Mouse (Mus musculus) erythroblast, embryonic 14.5 days (primary cell): Measurements from ENCODE around the gene Kctd11. TPM values are rescaled to one million over a fixed set of nuclear protein-coding genes. Genes with fewer than 3 reads are reported as not detected.

Experiments used
- H3K27me3 ChIP-seq: 2 replicates; pipeline ENCODE4 v1.6.1; 2012; ENCODE audit warnings: inconsistent platforms; ENCODE audit not compliant: control insufficient read depth
- H3K36me3 ChIP-seq: 2 replicates; pipeline ENCODE4 v1.6.1; 2012; ENCODE audit warnings: mild to moderate bottlenecking, inconsistent platforms; ENCODE audit not compliant: control insufficient read depth
- H3K4me1 ChIP-seq: 2 replicates; pipeline ENCODE4 v1.6.1; 2012; ENCODE audit warnings: inconsistent platforms; ENCODE audit not compliant: control insufficient read depth
- H3K4me3 ChIP-seq: replicated peaks from 2 replicates; pipeline ENCODE3; 2012; ENCODE audit warnings: moderate library complexity, mild to moderate bottlenecking, inconsistent platforms
- H3K9me3 ChIP-seq: 2 replicates; pipeline ENCODE4 v1.6.1; 2012; ENCODE audit warnings: low read length, inconsistent platforms, mixed read lengths; ENCODE audit not compliant: control insufficient read depth
- GATA1 ChIP-seq: IDR thresholded peaks from 2 replicates; pipeline ENCODE4 v1.6.1; 2012; ENCODE audit warnings: low read length, inconsistent platforms, mixed read lengths
- TAL1 ChIP-seq: IDR thresholded peaks from 3 replicates; pipeline ENCODE4 v1.6.1; 2012; ENCODE audit warnings: low read length, inconsistent platforms, mixed read lengths
- polyA plus RNA-seq: library from polyadenylated mRNA; stranded (reverse); fragments of >175 nt; gene quantifications from 2 replicates; pipeline ENCODE4 v1.2.3, GENCODE M21; 2012

Gene Kctd11
- polyA plus RNA-seq, 1 experiment: 0.02 TPM

DNA sequence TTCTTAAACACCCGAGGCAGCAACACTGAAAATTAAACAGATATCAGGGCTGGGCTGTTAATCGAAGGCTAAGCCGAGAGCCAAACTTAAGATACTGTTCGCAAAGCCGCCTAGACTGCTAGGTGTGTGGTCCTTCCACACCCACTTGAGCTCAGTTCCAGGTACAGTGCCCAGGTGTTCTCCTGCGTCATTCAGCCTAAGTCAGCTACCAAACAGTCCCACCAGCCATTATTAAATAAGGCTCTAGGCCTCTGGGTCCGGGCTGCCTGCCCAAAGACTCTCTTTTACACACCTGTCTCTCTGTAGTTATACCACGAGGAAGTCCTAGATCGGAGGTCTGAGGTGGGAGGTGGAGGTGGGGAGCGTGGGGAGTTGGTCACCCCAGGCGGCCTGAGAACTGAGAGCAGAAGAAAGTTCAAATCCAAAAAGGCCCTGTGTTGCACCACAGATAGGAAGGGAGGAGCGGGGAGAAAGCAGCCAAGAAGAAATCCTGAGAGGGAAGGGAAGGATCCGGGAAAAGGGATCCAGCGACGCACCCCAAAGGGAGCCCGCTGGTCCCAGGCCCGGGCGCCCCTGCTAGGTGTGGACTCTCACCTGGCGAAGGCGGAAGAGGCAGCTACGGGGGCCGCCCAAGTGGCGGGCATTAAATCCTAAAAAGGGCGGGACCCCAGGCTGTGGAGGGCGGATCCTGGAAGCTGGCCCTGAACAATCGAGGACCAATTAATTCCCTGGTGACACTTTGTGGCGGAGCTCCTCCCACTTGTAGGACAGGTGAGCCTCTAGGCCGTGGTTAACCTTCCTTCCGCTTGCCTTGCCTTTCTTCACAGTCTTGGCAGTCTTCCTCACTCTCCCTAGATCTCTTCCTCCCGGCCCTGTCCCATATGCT lies 22.9 kb downstream of the Kctd11 start, which contains the start of gene Tnk1:
TSS of gene Tnk1 (minus strand) at position 618 of the 886 bp plus-strand sequence.
- H3K27me3 ChIP-seq: peaks cover 17% of the 10 kb centered on the region
- peaks cover 58% of the 10 kb centered on the region for H3K4me1 ChIP-seq
- no peaks in the 10 kb centered on the region for H3K9me3 ChIP-seq
- H3K36me3 ChIP-seq: peaks cover 8% of the 10 kb centered on the region
- no peak within 1 kb of the TSS for H3K4me3 ChIP-seq
- TF ChIP-seq GATA1 (no peak), TAL1 (no peak)

DNA sequence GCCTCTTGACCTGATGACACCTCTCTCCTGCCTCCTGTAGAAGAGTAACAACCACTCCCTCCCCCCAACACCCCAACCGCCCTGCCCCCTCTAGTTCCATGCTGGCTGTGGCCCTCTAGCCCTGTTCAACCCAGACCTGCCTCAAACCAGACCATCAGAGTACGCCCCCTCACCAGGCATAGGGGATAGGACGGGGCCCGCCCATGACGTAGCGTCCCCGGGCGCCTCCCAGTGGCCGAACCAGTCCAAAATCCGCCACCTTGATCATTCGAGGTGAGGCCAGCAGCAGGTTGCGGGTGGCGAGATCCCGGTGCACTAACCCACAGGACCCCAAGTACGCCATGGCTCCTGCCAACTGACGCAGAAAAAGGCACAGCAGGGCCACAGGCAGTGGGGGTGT lies 25.9 kb downstream of the Kctd11 start:
- H3K27me3 ChIP-seq: peaks cover 17% of the 10 kb centered on the region
- peaks cover 78% of the 10 kb centered on the region for H3K4me1 ChIP-seq
- H3K9me3 ChIP-seq: no peaks in the 10 kb centered on the region
- no peak for TF ChIP-seq TAL1
- TF ChIP-seq GATA1: no peak
- H3K36me3 ChIP-seq: peaks cover 38% of the 10 kb centered on the region
- H3K4me3 ChIP-seq: peak overlapping the region; percentile 62

DNA sequence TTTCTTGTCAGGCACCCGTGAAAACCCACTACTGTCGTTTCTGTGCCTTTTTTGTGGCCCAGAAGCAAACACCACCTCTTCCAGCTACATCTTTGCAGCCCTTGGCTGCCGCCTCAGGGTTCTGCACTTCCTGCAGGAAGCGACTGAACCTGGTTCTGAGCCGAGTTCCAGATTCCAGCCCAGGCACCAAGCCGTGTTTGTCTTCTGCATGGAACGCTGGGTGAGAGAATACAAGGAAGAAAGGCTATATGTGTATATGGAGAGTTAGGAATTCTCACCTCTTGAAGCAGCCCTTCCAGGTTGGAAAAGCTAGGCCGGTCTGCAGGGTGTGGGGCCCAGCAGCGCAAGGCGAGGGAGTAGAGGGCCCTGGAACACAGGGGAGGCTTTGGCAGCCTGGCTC lies 26.5 kb downstream of the Kctd11 start:
- H3K27me3 ChIP-seq: peaks cover 14% of the 10 kb centered on the region
- TF ChIP-seq GATA1 (no peak), TAL1 (no peak)
- H3K4me1 ChIP-seq: peaks cover 85% of the 10 kb centered on the region
- peaks cover 45% of the 10 kb centered on the region for H3K36me3 ChIP-seq
- H3K4me3 ChIP-seq: peak overlapping the region; percentile 62
- H3K9me3 ChIP-seq: no peaks in the 10 kb centered on the region

DNA sequence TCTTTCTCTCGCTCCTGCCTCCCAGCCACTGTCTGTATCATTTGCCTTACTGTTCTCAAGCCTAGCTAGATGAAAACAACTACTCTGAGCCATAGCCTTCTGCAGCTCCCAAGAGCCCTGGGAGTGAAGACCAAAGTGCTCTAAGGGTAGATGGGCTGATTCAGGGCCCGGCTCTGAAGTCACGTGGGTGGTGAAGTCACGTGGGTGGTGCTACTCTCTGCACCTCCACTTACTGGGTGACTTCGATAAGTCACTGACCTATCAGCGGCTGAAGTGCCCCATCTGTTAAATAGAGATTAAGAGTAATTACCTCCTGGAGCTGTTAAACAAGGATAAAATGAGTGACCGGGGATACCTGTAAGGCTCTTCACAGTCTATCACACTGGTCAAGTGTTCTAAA lies 27.2 kb downstream of the Kctd11 start:
- peaks cover 10% of the 10 kb centered on the region for H3K27me3 ChIP-seq
- H3K36me3 ChIP-seq: peaks cover 52% of the 10 kb centered on the region
- no peaks in the 10 kb centered on the region for H3K9me3 ChIP-seq
- H3K4me1 ChIP-seq: peaks cover 90% of the 10 kb centered on the region
- TF ChIP-seq GATA1 (peak; percentile 89), TAL1 (peak; percentile 98)
- peak overlapping the region; percentile 62 for H3K4me3 ChIP-seq

DNA sequence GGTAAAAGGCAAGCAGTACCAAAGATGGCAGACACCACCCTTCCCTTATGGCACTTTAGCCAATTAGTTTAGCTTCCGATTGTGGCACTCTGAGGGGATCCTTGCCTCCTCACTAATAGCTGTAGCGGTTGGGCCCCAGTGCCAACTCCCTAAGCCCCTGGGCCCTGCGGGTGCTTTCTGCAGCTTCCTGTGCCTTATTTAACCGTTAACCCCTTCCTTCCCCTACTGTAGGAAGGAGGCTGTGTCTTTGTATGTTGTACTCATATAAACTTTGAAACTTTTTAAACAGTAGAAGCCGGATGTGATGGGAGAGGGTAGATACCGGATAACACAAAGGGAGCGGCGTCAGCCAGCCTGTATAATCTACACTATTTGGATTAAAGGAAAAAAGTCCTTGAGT lies 30.5 kb downstream of the Kctd11 start:
- Histone ChIP-seq H3K9me3 (no peaks in the 10 kb centered on the region), H3K27me3 (no peaks in the 10 kb centered on the region), H3K4me3 (no peak overlapping the region), H3K36me3 (peaks cover 69% of the 10 kb centered on the region), H3K4me1 (peaks cover 99% of the 10 kb centered on the region)
- TF ChIP-seq GATA1 (no peak), TAL1 (no peak)

DNA sequence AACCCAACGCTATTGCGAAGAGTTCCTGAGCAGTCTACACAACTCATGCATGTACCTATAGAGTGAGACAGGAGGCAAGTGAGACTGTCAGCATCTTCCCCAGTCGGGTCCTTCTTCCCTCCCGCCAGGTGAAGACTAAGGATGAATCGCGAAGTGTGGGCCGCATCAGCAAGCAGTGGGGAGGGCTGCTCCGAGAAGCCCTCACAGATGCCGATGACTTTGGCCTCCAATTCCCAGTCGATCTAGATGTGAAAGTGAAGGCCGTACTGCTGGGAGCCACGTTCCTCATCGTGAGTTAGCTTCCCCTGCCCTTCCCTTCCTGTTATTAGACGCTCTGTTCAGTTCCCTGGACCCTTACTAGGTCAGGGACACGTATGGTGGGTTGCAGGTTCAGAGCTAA lies 31.3 kb downstream of the Kctd11 start:
- Histone ChIP-seq H3K36me3 (peaks cover 66% of the 10 kb centered on the region), H3K4me1 (peaks cover 98% of the 10 kb centered on the region), H3K9me3 (no peaks in the 10 kb centered on the region), H3K27me3 (no peaks in the 10 kb centered on the region), H3K4me3 (no peak overlapping the region)
- TF ChIP-seq TAL1: no peak
- TF ChIP-seq GATA1: no peak

DNA sequence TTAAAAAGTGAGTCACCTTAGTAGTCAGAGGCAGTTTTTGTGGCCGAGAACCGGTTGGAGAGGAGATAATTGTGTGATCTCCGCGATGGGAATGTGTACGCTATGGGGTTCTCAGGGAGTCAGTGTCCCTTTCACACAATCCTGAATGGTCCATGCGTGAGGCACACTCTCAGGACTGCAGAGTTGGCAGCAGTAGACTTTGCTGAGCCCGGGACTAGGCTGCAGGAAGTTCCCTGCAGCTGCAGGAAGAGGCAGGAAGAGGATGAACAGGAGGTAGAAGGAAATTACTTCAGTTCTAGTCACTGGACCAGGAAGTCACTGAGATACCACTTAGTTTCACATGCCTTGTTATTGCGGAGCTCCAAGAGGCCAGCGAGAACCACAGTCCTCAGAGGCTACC lies 32.1 kb downstream of the Kctd11 start:
- Histone ChIP-seq H3K4me1 (peaks cover 94% of the 10 kb centered on the region), H3K9me3 (no peaks in the 10 kb centered on the region), H3K36me3 (peaks cover 64% of the 10 kb centered on the region), H3K27me3 (no peaks in the 10 kb centered on the region), H3K4me3 (no peak overlapping the region)
- TF ChIP-seq GATA1: no peak
- TF ChIP-seq TAL1: no peak

DNA sequence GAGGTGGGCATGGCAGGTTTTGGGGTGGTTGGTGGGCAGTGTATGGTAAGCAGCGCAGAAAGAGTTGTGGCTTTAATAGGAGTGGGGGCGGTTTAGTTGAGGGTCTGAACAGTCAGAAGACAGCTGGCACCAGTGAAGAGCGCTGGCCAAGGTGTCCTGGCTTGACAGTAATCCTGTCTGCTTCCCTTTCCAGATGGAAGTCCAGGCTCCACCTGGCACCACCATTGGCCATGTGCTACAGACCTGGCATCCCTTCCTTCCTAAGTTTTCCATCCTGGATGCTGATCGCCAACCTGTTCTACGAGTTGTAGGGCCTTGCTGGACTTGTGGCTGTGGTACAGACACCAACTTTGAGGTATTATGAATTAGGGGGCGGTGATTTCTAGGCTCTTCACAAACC lies 33.2 kb downstream of the Kctd11 start:
- H3K4me3 ChIP-seq: peak overlapping the region; percentile 83
- H3K9me3 ChIP-seq: no peaks in the 10 kb centered on the region
- no peaks in the 10 kb centered on the region for H3K27me3 ChIP-seq
- TF ChIP-seq TAL1: no peak
- TF ChIP-seq GATA1: no peak
- H3K4me1 ChIP-seq: peaks cover 89% of the 10 kb centered on the region
- peaks cover 58% of the 10 kb centered on the region for H3K36me3 ChIP-seq

DNA sequence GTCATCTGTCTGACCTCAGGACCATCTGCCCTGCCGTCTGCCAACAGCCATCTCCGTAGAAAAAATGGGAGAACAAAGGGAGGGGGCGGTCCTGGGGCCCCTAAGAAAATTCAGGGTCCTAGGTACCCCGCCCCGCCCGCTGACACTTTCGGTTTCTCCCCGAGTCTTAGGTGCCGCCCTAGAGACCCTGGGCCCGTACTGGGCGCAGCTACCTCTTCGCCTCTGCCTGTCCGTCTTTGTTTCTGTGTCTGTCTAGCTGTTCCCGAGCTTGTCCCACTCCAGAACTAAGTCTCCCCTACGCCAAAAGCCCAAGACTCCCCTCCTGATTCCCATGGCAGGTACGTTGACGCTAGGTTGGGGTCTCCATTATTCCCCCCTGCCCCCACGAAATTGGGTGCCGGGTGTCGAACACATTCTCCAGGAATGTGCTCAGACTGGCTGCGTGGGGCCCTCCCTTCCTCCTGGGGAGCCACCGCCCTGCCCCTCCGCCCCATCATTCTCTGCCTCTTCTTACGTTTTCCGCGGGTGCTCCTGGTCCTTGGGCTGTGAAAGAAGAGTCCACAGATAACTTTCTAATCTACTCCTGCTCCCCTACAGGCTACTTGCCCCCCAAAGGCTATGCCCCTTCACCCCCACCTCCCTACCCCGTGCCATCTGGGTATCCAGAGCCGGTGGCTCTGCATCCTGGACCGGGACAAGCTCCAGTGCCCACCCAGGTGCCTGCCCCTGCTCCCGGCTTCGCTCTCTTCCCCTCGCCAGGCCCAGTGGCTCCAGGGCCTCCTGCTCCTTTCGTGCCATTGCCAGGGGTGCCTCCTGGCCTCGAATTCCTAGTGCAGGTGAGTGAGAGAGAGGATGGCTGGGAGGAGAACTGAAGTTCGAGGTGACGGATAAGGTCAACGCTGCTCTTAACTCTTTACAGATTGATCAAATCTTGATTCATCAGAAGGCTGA lies 34.2 kb downstream of the Kctd11 start:
- H3K36me3 ChIP-seq: peaks cover 48% of the 10 kb centered on the region
- no peaks in the 10 kb centered on the region for H3K9me3 ChIP-seq
- peak overlapping the region; percentile 83 for H3K4me3 ChIP-seq
- no peaks in the 10 kb centered on the region for H3K27me3 ChIP-seq
- peaks cover 85% of the 10 kb centered on the region for H3K4me1 ChIP-seq
- TF ChIP-seq TAL1: no peak
